Mouse (Mus musculus) ovary, postnatal 10 days (tissue): ENCODE results near the gene Far2.

Experiments
- DNase-seq: peaks from one replicate; pipeline ENCODE4 v3.0.0; 2022; ENCODE audit warnings: low spot score

Gene Far2

GRCm38 (mm10) chr6:148218235-148219076 is 171.4 kb downstream of the Far2 start:
- DNase-seq = no peak

GRCm38 (mm10) chr6:148222686-148223085 is 175.6 kb downstream of the Far2 start:
- no peak for DNase-seq

GRCm38 (mm10) chr6:148227542-148227941 is 180.5 kb downstream of the Far2 start:
- DNase-seq = no peak
